10 mouse cellular contexts compared by ENCODE assay signal in genomic region chr11:119106289-119106688, GRCm38 (mm10). TPM values are rescaled to one million over a fixed set of nuclear protein-coding genes. Genes with fewer than 3 reads are reported as not detected.
A peak's percentile ranks its signal among the peaks of the same experiment; 100 is the strongest.
DNase-seq lines count a peak whose midpoint lies in the region; ATAC-seq and TF ChIP-seq lines count a peak whose summit lies in the region.
"Had no signal": no experiment of that assay in that cellular context is flagged by ENCODE, and none has a peak within 500 bp of the region (broad histone marks: within the 10 kb centered on the region; RNA-seq: fewer than 3 reads in every experiment).

No protein-coding gene starts in this region.

- ATAC-seq in hindbrain, embryonic 13.5 days (ENCODE audit: low FRiP score): peak; percentile 17; the same call in 1 of the 2 replicates
- no peak for ATAC-seq in hindbrain, embryonic 12.5 days (ENCODE audit: low FRiP score)
- 0 out of 2 replicates have a peak, but pooled peaks have one; percentile 43 for ATAC-seq in hindbrain, postnatal 0 days
- ATAC-seq in liver, embryonic 14.5 days (ENCODE audit: insufficient read depth): peak; percentile 39; the same call in 1 of the 2 replicates
- ATAC-seq in forebrain, embryonic 12.5 days (ENCODE audit: low FRiP score): no peak

- no peak overlapping the region for H3K4me2 ChIP-seq in hindbrain, embryonic 13.5 days
- no peak overlapping the region for H3K4me2 ChIP-seq in hindbrain, embryonic 12.5 days (replicated peaks)
- H3K4me2 ChIP-seq in hindbrain, postnatal 0 days (ENCODE audit: low read depth, low read length): no peak overlapping the region
- H3K4me2 ChIP-seq in liver, embryonic 14.5 days (ENCODE audit: low read depth): no peak overlapping the region
- no peak overlapping the region for H3K4me2 ChIP-seq in forebrain, embryonic 12.5 days

- H3K9ac ChIP-seq in hindbrain, embryonic 13.5 days: no peak overlapping the region
- H3K9ac ChIP-seq in hindbrain, embryonic 12.5 days: no peak overlapping the region; the same call in 1 of the 2 replicates
- no peak overlapping the region for H3K9ac ChIP-seq in hindbrain, postnatal 0 days (replicated peaks; ENCODE audit: low read length)
- H3K9ac ChIP-seq in liver, embryonic 14.5 days (replicated peaks): no peak overlapping the region
- no peak overlapping the region for H3K9ac ChIP-seq in forebrain, embryonic 12.5 days

- TF ChIP-seq EP300 in liver, embryonic 14.5 days (IDR thresholded peaks at IDR 0.05; ENCODE audit: low read depth): no peak

- 58% methylated on average over 6 of the region's 6 CpGs for WGBS in hindbrain, embryonic 13.5 days
- whole genome bisulfite sequencing in hindbrain, embryonic 12.5 days: 58% methylated on average over 6 of the region's 6 CpGs
- WGBS in hindbrain, postnatal 0 days: 48% methylated on average over 6 of the region's 6 CpGs
- WGBS in liver, embryonic 14.5 days (ENCODE audit: insufficient replicate concordance): 17% methylated on average over 6 of the region's 6 CpGs
- 62% methylated on average over 6 of the region's 6 CpGs for WGBS in forebrain, embryonic 12.5 days

- peaks cover 13% of the 10 kb centered on the region for H3K4me1 ChIP-seq in hindbrain, embryonic 13.5 days (replicated peaks)
- peaks cover 14% of the 10 kb centered on the region for H3K4me1 ChIP-seq in hindbrain, embryonic 12.5 days
- no peaks in the 10 kb centered on the region; the same call in 1 of the 2 replicates for H3K4me1 ChIP-seq in hindbrain, postnatal 0 days (ENCODE audit: insufficient read depth, low read length)
- peaks cover 0 to 4% of the 10 kb centered on the region in 2 experiments; a peak in 2 of 4 replicates for H3K4me1 ChIP-seq in liver, embryonic 14.5 days (replicated peaks; ENCODE audit: control insufficient read depth in 2 of 2, insufficient read depth in 2 of 2, low read length in 1 of 2)
- peaks cover 7% of the 10 kb centered on the region; the same call in 1 of the 2 replicates for H3K4me1 ChIP-seq in forebrain, embryonic 12.5 days

- DNase-seq in CD4-positive helper T cell, adult 2 months (ENCODE audit: low read depth, low spot score): peak; percentile 57
- no peak for DNase-seq in hindbrain, postnatal 0 days (ENCODE audit: low spot score)
- no peak for DNase-seq in liver, embryonic 14.5 days (ENCODE audit: low read depth in 3 of 3, low spot score in 3 of 3)
- no peak for DNase-seq in MN1 (ENCODE audit: low spot score)
- no peak for DNase-seq in embryo, embryonic 10 days (ENCODE audit: low spot score)
- DNase-seq: lung, adult 18-20 months had no signal

- no peak overlapping the region for H3K4me3 ChIP-seq in hindbrain, embryonic 13.5 days
- no peak overlapping the region for H3K4me3 ChIP-seq in hindbrain, embryonic 12.5 days
- H3K4me3 ChIP-seq in hindbrain, postnatal 0 days (ENCODE audit: low read length): no peak overlapping the region
- no peak overlapping the region for H3K4me3 ChIP-seq in liver, embryonic 14.5 days (ENCODE audit: insufficient read depth in 1 of 2, low read depth in 2 of 2, low read length in 2 of 2)
- no peak overlapping the region for H3K4me3 ChIP-seq in forebrain, embryonic 12.5 days (replicated peaks)
- H3K4me3 ChIP-seq: embryonic facial prominence, embryonic 13.5 days had no signal

- peaks cover 10% of the 10 kb centered on the region; the same call in 1 of the 2 replicates for H3K27me3 ChIP-seq in hindbrain, embryonic 13.5 days
- H3K27me3 ChIP-seq in hindbrain, embryonic 12.5 days: peaks cover 5% of the 10 kb centered on the region; the same call in 1 of the 2 replicates
- H3K27me3 ChIP-seq in hindbrain, postnatal 0 days (ENCODE audit: insufficient read depth, low read length): no peaks in the 10 kb centered on the region
- H3K27me3 ChIP-seq in liver, embryonic 14.5 days (ENCODE audit: control insufficient read depth, insufficient read depth, low read length): no peaks in the 10 kb centered on the region
- H3K27me3 ChIP-seq in forebrain, embryonic 12.5 days: peaks cover 16% of the 10 kb centered on the region

- H3K9me3 ChIP-seq in hindbrain, embryonic 13.5 days: no peaks in the 10 kb centered on the region
- H3K9me3 ChIP-seq in hindbrain, embryonic 12.5 days (replicated peaks): no peaks in the 10 kb centered on the region
- H3K9me3 ChIP-seq in hindbrain, postnatal 0 days (ENCODE audit: low read length): no peaks in the 10 kb centered on the region
- H3K9me3 ChIP-seq in liver, embryonic 14.5 days (ENCODE audit: control insufficient read depth, low read length): no peaks in the 10 kb centered on the region
- H3K9me3 ChIP-seq in forebrain, embryonic 12.5 days: no peaks in the 10 kb centered on the region

- no peak for TF ChIP-seq CTCF in hindbrain, postnatal 0 days (IDR thresholded peaks at IDR 0.05; ENCODE audit: low read depth)
- TF ChIP-seq CTCF in liver, embryonic 14.5 days (IDR thresholded peaks at IDR 0.05; ENCODE audit: low read depth): no peak

- H3K36me3 ChIP-seq in hindbrain, embryonic 13.5 days: no peaks in the 10 kb centered on the region
- H3K36me3 ChIP-seq in hindbrain, embryonic 12.5 days: no peaks in the 10 kb centered on the region
- no peaks in the 10 kb centered on the region for H3K36me3 ChIP-seq in hindbrain, postnatal 0 days (ENCODE audit: insufficient read depth, low read length)
- no peaks in the 10 kb centered on the region for H3K36me3 ChIP-seq in liver, embryonic 14.5 days (replicated peaks; ENCODE audit: control insufficient read depth, insufficient read depth, low read depth)
- no peaks in the 10 kb centered on the region for H3K36me3 ChIP-seq in forebrain, embryonic 12.5 days (replicated peaks)
- H3K36me3 ChIP-seq: embryonic facial prominence, embryonic 13.5 days had no signal

- H3K27ac ChIP-seq in hindbrain, embryonic 13.5 days: no peak overlapping the region
- H3K27ac ChIP-seq in hindbrain, embryonic 12.5 days: no peak overlapping the region
- 0 out of 2 replicates have a peak overlapping the region, but pooled peaks have one; percentile 15 for H3K27ac ChIP-seq in hindbrain, postnatal 0 days
- H3K27ac ChIP-seq in liver, embryonic 14.5 days: no peak overlapping the region
- no peak overlapping the region for H3K27ac ChIP-seq in forebrain, embryonic 12.5 days

RNA-seq across cellular contexts. Expression of gene Cbx4, which starts 20.3 kb away (rescaled TPM):
- polyA plus RNA-seq in hindbrain, embryonic 13.5 days (2015; fragmentation: Nextera tagmentation; extraction: Ambion mirVana): 14.1 and 15.8 TPM in 2 replicates
- 13.2 and 15.0 TPM in 2 replicates for polyA plus RNA-seq in hindbrain, embryonic 12.5 days (2016; fragmentation: Nextera tagmentation; extraction: Ambion mirVana)
- 33.6 and 41.3 TPM in 2 replicates for total RNA-seq in hindbrain, postnatal 0 days (2014; rRNA removed)
- polyA plus RNA-seq in hindbrain, postnatal 0 days (2015; fragmentation: Nextera tagmentation; extraction: Ambion mirVana): 22.4 and 23.7 TPM in 2 replicates
- 1.8 and 3.3 TPM in 2 replicates for polyA plus RNA-seq in liver, embryonic 14.5 days (2012; rRNA removed)
- polyA plus RNA-seq in liver, embryonic 14.5 days (2014; fragmentation: Nextera tagmentation; extraction: Ambion mirVana): 1.6 and 2.0 TPM in 2 replicates
- 12.7 and 14.5 TPM in 2 replicates for polyA plus RNA-seq in forebrain, embryonic 12.5 days (2016; fragmentation: Nextera tagmentation; extraction: Ambion mirVana)

Comparison
In these comparisons a context has a peak if more than half of its experiments do, and no peak if none do; other contexts are left out.
1. ATAC-seq: peak in hindbrain, embryonic 13.5 days (single experiment), hindbrain, postnatal 0 days (single experiment) and liver, embryonic 14.5 days (single experiment); none in hindbrain, embryonic 12.5 days (single experiment) and forebrain, embryonic 12.5 days (single experiment).